Mouse (Mus musculus): ENCODE data around the gene Dgat2. TPM values are rescaled to one million over a fixed set of nuclear protein-coding genes. Genes with fewer than 3 reads are reported as not detected.

The Dgat2 gene
- total RNA-seq (2021), result 100 to 1,000 TPM; 111 TPM
- long read RNA-seq, experiment 1, transcript Dgat2-201 (8 exons, 2,262 nt), result major isoform, 135 of 182 reads
- long read RNA-seq, experiment 1, partial matches to known transcripts, result 30 of 182 reads
- long read RNA-seq, experiment 1, other reads (novel, unspliced or antisense), result 17 of 182 reads
- long read RNA-seq, experiment 2, transcript Dgat2-201 (8 exons, 2,262 nt), result major isoform, 250 of 297 reads
- long read RNA-seq, experiment 2, partial matches to known transcripts, result 28 of 297 reads
- long read RNA-seq, experiment 2, other reads (novel, unspliced or antisense), result 19 of 297 reads

DNA sequence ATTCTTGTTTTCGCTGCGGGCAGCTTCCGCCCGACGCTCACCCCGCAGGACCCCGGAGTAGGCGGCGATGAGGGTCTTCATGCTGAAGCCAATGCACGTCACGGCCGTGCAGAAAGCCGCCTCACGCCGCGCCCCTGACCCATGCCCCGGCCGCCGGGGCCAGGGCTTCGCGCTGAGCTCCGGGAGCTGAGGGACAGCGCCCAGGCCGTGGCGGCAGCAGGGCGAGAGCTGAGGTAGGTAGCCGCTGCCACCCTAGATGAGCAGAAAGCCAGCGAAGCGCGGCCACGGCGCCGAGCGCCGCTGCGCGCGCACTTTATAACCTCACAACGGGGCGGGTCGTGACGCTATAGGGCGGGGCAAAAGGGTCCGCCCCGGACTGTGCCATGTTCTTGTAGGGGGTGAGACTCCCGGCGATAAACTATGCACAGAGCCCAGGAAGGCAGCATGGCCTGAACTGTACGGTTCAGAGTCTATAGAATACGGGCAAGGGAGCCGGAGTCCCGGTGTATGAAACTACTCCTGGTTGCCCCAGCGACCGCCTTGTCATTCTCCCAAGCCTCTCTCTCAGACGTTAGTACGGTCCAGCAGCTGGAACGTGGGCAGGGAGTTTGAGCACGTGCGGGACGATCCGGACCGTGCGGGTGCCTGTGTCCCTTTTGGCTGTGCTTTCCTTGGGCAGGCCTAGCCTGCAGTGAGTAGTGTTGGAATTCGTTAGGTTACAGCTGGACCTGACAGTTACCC, at the start of gene Dgat2:
TSS of gene Dgat2 (minus strand) at position 288 of the 741 bp plus-strand sequence.
- H3K4me3 ChIP-seq, result peak within 1 kb of the TSS; percentile 71
- DNase-seq (ENCODE audit: low spot score in 2 of 2), result peak; percentile 88 to 90
- H3K27ac ChIP-seq, result peak within 1 kb of the TSS; percentile 100
- no peak for TF ChIP-seq CTCF (conservative IDR thresholded peaks at IDR 0.05)

DNA sequence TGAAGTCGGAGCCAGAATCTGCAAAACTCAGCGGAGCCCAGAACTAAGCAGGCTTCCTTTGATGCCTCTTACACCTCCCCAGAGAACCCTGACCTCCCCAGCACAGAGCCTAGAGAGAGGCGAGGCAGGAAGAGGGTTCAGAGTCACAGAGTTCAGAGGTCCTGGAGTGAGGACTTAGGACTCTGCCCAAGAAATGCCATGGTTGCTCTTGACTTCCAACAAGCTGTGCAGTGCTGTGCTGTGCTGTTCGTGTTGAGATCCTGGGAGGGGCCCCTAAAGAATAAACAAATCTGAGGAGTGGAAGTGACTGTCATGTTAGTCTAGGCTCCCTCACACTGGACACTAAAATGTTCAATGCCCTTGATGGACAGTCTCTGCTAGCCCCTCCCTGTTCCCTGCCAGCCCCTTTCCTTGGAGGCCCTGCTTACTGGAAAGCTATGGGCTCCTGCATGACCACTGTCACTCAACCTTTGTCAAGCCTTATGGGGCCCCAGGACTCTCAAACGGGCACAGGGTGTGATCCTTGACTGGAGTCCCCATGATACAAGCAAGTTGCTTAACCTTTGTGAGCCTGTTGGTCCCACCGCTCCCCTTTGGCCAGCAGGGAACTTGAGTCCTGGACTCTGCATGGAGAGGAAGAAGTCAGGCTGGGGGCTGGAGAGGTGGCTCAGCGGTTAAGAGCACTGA, 47.7 kb upstream of the Dgat2 start:
- no peak overlapping the region for H3K4me3 ChIP-seq
- TF ChIP-seq CTCF (conservative IDR thresholded peaks at IDR 0.05), result no peak
- no peak overlapping the region for H3K27ac ChIP-seq
- DNase-seq (ENCODE audit: low spot score in 2 of 2), result no peak

DNA sequence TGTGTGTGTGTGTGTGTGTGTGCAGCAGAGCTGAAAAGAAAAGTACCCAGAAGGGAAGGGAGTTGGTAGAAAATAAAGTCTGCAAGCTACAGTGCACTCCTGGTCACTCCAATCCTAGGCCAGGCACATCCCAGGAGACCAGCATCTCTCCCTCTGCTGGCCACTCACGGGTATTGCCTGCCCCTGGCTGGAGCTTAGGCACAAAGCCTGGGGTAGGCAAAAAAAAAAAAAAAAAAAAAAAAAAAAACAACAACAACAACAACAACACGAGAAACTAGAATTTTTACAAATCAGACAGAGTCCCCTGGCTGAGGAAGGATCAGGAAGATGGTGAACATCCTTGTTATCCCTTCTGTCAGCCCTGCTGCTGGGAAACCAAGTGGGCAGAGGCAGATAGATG, 46.9 kb upstream of the Dgat2 start:
- H3K27ac ChIP-seq, result no peak overlapping the region
- peak; percentile 77 for TF ChIP-seq CTCF (conservative IDR thresholded peaks at IDR 0.05)
- DNase-seq (ENCODE audit: low spot score in 2 of 2), result peak; percentile 21 to 40
- H3K4me3 ChIP-seq, result no peak overlapping the region

DNA sequence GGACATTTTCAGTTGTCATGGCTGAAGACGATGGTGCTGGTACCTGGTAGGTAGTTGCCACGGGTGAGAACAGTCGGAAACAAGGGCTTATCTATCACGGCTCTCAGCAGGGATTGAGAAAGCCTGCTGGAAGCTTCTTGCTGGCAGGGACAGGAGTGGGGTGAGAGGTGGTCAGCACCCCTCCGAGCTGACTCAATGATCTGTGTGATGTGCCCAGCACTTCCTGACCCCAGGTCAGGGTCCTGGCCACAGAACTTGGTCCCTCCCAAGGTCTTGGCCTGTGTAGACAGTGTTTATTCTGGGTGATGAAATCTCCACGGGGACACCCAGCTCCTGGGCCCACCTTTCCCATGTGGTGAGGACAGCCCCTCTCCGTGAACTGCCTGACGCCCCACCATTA, 46.3 kb upstream of the Dgat2 start:
- DNase-seq (ENCODE audit: low spot score in 2 of 2), result no peak
- no peak for TF ChIP-seq CTCF (conservative IDR thresholded peaks at IDR 0.05)
- Histone ChIP-seq H3K27ac (no peak overlapping the region), H3K4me3 (no peak overlapping the region)

DNA sequence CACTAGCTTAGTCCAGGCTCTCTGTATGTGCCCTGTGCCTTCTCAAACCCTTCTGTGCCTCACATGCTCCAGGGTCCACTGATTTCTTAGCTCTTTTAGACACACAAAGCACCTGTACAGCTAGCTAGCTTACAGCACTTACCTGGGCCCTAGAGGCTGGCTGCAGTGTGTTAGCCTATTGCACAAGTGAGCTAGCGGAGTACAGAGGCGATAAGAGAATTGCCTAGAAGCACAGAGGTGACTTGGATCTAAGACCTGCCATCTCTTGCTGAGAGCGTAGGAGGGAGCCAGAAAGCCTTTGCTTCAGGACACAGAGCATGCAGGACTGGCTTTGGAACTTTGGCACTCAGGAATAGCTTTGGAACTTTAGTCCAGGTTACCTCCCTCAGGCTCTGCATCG, 44.7 kb upstream of the Dgat2 start:
- no peak for TF ChIP-seq CTCF (conservative IDR thresholded peaks at IDR 0.05)
- Histone ChIP-seq H3K4me3 (no peak overlapping the region), H3K27ac (no peak overlapping the region)
- DNase-seq (ENCODE audit: low spot score in 2 of 2), result no peak

DNA sequence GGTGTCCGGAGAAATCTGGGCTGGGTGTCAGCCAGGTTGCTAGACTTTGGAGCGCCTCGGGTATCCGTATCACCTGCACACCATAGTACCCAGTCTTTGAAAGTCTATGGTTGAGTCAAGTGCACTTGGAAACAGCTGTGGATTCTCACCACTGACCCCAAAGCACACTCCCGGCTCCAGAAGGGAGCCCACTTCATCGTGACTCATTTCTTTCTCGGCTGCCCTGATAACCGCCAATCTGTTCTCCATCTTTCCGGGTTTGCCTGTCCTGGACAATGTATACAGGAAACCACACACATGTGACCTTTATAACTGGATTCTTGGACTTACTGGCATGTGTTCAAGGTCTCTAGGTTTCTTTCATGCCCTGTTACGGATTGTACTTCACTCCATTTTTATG, 44.1 kb upstream of the Dgat2 start:
- Histone ChIP-seq H3K4me3 (no peak overlapping the region), H3K27ac (no peak overlapping the region)
- DNase-seq (ENCODE audit: low spot score in 2 of 2), result no peak
- no peak for TF ChIP-seq CTCF (conservative IDR thresholded peaks at IDR 0.05)

DNA sequence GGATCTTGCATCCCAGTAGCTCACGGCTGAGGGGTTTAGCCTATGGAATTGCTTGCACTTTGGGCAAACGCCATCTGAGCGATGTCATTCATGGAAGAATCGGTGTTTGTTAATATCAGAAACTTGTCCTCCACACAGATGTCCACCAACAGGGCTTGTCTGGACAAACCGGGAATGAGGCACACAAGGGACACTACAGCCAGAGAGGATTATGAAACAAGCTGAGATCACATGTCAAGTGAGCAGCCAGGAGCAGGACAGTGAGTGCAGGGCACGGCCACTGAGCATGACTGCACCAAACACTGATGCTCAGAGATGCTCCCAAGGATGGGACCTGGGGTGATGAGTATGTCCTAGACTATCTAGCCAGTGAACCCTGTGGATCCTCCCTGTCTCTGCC, 42.9 kb upstream of the Dgat2 start:
- TF ChIP-seq CTCF (conservative IDR thresholded peaks at IDR 0.05), result no peak
- H3K27ac ChIP-seq, result no peak overlapping the region
- no peak for DNase-seq (ENCODE audit: low spot score in 2 of 2)
- no peak overlapping the region for H3K4me3 ChIP-seq

DNA sequence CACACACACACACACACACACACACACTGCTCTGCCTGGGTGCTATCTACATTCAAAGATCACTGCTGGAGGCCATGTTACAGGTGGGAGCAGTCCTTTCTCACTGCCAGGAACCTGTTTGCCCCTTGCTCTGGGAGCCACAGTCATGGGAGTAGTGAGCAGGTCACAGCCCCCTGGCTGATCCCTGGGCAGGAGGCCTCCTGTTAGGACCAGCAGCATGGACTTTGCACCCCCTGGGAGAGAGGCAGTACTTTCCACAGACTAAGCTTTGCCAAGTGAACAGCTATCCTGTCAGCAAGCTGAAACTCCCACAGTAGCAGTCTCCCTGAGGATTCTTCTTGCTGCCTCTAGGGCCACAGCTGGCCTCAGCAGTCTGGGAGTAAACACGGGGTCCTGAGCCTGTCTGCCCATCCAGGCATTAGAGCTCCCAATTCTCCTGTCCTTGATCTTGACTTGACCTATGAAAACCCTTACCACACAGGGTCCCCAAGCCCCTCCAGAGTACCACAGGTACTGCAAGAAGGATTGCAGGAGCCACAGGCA, 42.2 kb upstream of the Dgat2 start:
- no peak overlapping the region for H3K27ac ChIP-seq
- DNase-seq (ENCODE audit: low spot score in 2 of 2), result no peak
- H3K4me3 ChIP-seq, result no peak overlapping the region
- no peak for TF ChIP-seq CTCF (conservative IDR thresholded peaks at IDR 0.05)

DNA sequence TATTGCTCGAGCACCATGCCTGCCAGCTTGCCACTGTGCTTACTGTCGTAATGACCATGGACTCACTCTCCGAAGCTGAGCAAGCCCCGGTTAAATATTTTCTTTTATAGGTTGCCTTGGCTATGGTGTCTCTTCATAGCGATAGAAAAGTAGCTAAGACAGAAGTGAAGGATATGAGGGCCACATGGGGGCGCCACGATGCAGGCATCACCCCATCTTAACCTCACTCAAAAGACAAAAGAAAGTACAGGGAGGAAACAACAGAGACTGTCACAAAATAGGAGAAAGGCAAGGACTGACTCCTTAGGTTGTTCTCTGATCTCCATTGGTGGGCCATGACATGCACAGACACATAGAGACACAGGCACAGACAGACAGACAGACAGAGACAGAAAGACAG, 41.7 kb upstream of the Dgat2 start:
- H3K4me3 ChIP-seq, result no peak overlapping the region
- no peak overlapping the region for H3K27ac ChIP-seq
- no peak for DNase-seq (ENCODE audit: low spot score in 2 of 2)
- peak; percentile 65 for TF ChIP-seq CTCF (conservative IDR thresholded peaks at IDR 0.05)

DNA sequence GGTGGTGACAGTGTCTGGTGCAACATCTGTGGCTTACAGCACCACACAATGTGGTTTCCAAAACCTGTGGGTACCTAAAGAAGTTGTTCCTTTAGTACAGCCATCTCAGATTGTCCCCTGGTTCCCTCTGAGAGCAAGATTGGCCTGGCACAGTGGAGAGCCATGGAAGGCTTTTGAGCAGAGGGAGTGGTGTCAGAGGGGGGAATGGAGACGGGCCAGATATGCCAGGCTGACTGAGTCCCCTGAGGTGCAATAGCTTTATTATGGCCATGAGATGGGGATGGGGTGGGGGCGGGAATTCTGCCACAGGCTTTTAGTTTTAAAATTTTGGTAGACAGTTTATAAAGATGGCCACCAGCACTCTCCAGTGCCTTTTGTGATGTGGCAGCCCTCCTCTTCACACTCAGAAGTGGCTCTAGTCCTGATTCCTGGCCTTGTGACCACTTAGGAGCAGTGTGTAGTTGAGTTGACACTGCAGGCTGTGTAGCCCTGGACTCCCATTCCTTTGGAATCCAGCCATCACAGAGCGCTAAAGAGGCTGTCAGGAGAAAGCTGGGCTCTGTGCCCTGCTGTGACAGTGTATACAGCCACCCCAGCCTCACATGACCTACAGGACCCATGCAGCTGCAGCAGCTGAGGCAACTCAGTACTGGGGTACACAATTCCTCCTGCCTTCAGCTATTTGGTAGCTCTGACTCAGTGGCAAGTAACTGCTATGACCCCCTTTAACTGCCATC, 35.0 kb upstream of the Dgat2 start:
- peak in 1 of 2 experiments; percentile 47 for DNase-seq (ENCODE audit: low spot score in 2 of 2)
- Histone ChIP-seq H3K27ac (peak overlapping the region; percentile 72), H3K4me3 (no peak overlapping the region)
- TF ChIP-seq CTCF (conservative IDR thresholded peaks at IDR 0.05), result no peak

DNA sequence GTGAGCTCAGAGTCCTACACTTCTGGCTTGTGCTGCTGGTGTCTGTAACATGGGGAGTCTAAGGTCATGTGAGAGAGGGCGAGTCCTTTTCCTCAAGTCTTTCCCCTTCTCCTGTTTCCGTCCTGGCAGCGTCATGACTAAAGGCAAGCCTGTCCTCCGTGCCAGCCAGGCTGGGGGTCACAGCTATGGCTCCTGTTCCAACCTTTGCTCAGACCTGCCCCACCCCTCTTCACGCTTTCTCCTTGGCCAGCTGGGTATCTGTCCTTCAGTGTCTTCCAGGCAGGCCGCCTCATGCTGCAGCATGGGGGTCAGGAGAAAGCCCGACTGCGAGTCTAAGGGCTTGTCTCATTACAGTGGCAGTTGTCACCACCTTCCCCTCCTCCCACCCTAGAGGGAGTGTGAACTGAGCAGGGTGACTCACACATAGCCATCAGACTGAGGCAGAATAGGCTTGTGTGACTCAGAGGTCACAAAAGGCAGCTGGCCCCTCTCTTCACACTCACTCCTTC, 32.9 kb upstream of the Dgat2 start:
- Histone ChIP-seq H3K4me3 (no peak overlapping the region), H3K27ac (peak overlapping the region; percentile 77; the same call in 1 of the 2 replicates)
- no peak for TF ChIP-seq CTCF (conservative IDR thresholded peaks at IDR 0.05)
- no peak for DNase-seq (ENCODE audit: low spot score in 2 of 2)

DNA sequence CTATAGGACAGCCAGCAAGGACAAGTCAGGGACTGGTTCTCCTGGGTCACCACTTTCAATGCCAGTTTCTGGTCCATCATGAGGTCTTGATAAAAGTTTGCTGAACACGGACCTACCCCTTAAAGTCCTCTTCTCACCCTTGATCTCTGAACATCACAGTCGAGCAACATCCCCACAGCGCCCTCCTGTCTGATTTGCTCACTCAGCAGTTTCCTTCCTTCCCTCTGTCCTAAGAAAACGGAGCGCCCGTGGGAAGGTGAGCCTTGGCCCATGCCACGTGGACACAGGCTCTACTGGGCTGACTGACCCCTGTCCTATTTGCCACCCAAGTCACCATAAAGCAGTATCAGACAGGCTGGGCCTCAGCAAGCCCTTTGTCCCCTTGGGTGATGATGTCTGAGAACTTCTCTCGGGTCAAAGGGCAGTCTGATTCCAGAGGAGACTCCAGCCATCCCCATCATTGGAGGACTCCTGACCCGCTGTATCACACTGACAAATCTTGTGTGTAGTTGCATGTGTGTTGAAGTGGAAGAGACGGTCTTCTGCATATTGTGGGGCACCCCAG, 32.2 kb upstream of the Dgat2 start:
- peak overlapping the region; percentile 77; the same call in 1 of the 2 replicates for H3K27ac ChIP-seq
- no peak for DNase-seq (ENCODE audit: low spot score in 2 of 2)
- H3K4me3 ChIP-seq, result no peak overlapping the region
- no peak for TF ChIP-seq CTCF (conservative IDR thresholded peaks at IDR 0.05)
